Mouse (Mus musculus) heart, postnatal 36 days (tissue): Measurements from ENCODE around the gene Tm6sf1. TPM values are rescaled to one million over a fixed set of nuclear protein-coding genes. Genes with fewer than 3 reads are reported as not detected.

Source experiments
- DNase-seq, 2 experiments: peaks; one replicate each; pipeline ENCODE4 v3.0.0; 2021 to 2022
- intact Hi-C: fragments of 180-260 bp; cut with DNase I; formaldehyde crosslinking; loops from one replicate; pipeline ENCODE4 v1.15.1; 2025
- total RNA-seq, 2 experiments: library from RNA; stranded (reverse); gene quantifications; 2 replicates each; pipeline ENCODE4 v1.2.3; 2021

Gene Tm6sf1
- total RNA-seq, 2 experiments from 2014 or later = 9.1 to 14.4 TPM

- intact Hi-C loops = no loop called here
- DNase-seq = no peak
Observed at GRCm38 (mm10) chr7:81875372-81875771, 16.6 kb downstream of the Tm6sf1 start.

GRCm38 (mm10) chr7:81880286-81880685, 21.5 kb downstream of the Tm6sf1 start:
- no peak for DNase-seq
- intact Hi-C loops = no loop called here

GRCm38 (mm10) chr7:81880797-81881196, 22.0 kb downstream of the Tm6sf1 start:
- no peak for DNase-seq
- intact Hi-C loops = no loop called here

- intact Hi-C loops = no loop called here
- DNase-seq = no peak
Observed at GRCm38 (mm10) chr7:81881600-81881999, 22.8 kb downstream of the Tm6sf1 start.

- intact Hi-C loops = no loop called here
- no peak for DNase-seq
Observed at GRCm38 (mm10) chr7:81885128-81885527, 26.3 kb downstream of the Tm6sf1 start.

- DNase-seq = no peak
- intact Hi-C loops = no loop called here
Observed at GRCm38 (mm10) chr7:81899361-81899760, 40.6 kb downstream of the Tm6sf1 start.

- intact Hi-C loops = no loop called here
- no peak for DNase-seq
Observed at GRCm38 (mm10) chr7:81904094-81904493, 45.3 kb downstream of the Tm6sf1 start.

GRCm38 (mm10) chr7:81904926-81905325, 46.1 kb downstream of the Tm6sf1 start:
- no peak for DNase-seq
- intact Hi-C loops = no loop called here

- DNase-seq = no peak
- intact Hi-C loops = no loop called here
Observed at GRCm38 (mm10) chr7:81918316-81918715, 59.5 kb downstream of the Tm6sf1 start.

GRCm38 (mm10) chr7:81920314-81920713, 61.5 kb downstream of the Tm6sf1 start:
- intact Hi-C loops = no loop called here
- no peak for DNase-seq

GRCm38 (mm10) chr7:81921379-81921952, 62.7 kb downstream of the Tm6sf1 start:
- intact Hi-C loops = no loop called here
- DNase-seq = no peak

- intact Hi-C loops = no loop called here
- no peak for DNase-seq
Observed at GRCm38 (mm10) chr7:81928998-81929397, 70.2 kb downstream of the Tm6sf1 start.

GRCm38 (mm10) chr7:81932521-81933045, 73.8 kb downstream of the Tm6sf1 start:
- intact Hi-C loops = loop anchor here (1.0 to 10.0 kb wide), 3 partner anchors 65 to 358 kb away; partner anchors contain the start of genes Btbd1 and Whamm
- no peak for DNase-seq

- intact Hi-C loops = loop anchor here (1.0 to 10.0 kb wide), 3 partner anchors 66 to 358 kb away; partner anchors contain the start of genes Btbd1 and Whamm
- DNase-seq = no peak
Observed at GRCm38 (mm10) chr7:81933061-81933600, 74.3 kb downstream of the Tm6sf1 start.

GRCm38 (mm10) chr7:81933601-81934266, 74.9 kb downstream of the Tm6sf1 start:
- intact Hi-C loops = loop anchor here (1.0 to 10.0 kb wide), 3 partner anchors 66 to 359 kb away; partner anchors contain the start of genes Btbd1 and Whamm

More at GRCm38 (mm10) chr7:81933601-81934266, 74.9 kb downstream of the Tm6sf1 start:
- peak; percentile 69 to 74 for DNase-seq

Other genes starting within 250 kb of the Tm6sf1 start
- gene Homer2, start 151.5 kb upstream of the Tm6sf1 start, total RNA-seq = 100 to 1,000 TPM in 1 of 2 experiments, 10 to 100 TPM in 1; 89.6 to 108 TPM
- 10 to 100 TPM; 25.7 to 29.8 TPM for gene Ramac, start 96.1 kb upstream of the Tm6sf1 start, total RNA-seq
- 10 to 100 TPM; 25.9 to 26.2 TPM for gene 3110040N11Rik, start 69.5 kb upstream of the Tm6sf1 start, total RNA-seq
- gene Btbd1, start 29.6 kb upstream of the Tm6sf1 start, total RNA-seq = 100 to 1,000 TPM; 135 to 137 TPM
- not detected for gene Gm10160, start 3.2 kb upstream of the Tm6sf1 start, total RNA-seq
- gene Hdgfl3, start 75.5 kb downstream of the Tm6sf1 start, total RNA-seq = 1 to 10 TPM; 6.7 to 9.0 TPM
- gene Bnc1, start 133.3 kb downstream of the Tm6sf1 start, total RNA-seq = 1 to 10 TPM; 1.5 to 1.9 TPM